Mouse (Mus musculus) gastrocnemius, postnatal 4 days (tissue): ENCODE results near the gene Zgrf1. TPM values are rescaled to one million over a fixed set of nuclear protein-coding genes. Genes with fewer than 3 reads are reported as not detected.

Experiments
- DNase-seq, 2 experiments: peaks; one replicate each; pipeline ENCODE4 v3.0.0; 2021 to 2022; ENCODE audit warnings: low spot score in 2 of 2, mixed read lengths in 2 of 2
- microRNA-seq: library from miRNA; unstranded; fragments of <30 nt; microRNA quantifications from one replicate; pipeline ENCODE4 v1.2.0, GENCODE M21; 2021
- total RNA-seq, 2 experiments: library from RNA; stranded (reverse); gene quantifications; 2 replicates each; pipeline ENCODE4 v1.2.3; 2021

Gene Zgrf1
- total RNA-seq, 2 experiments from 2014 or later = 6.3 to 8.0 TPM

GRCm38 (mm10) chr3:127639875-127640761 lies 86.8 kb downstream of the Zgrf1 start:
- peak in 1 of 2 experiments; percentile 59 for DNase-seq

GRCm38 (mm10) chr3:127640762-127641700 lies 87.7 kb downstream of the Zgrf1 start:
- DNase-seq = no peak

- no peak for DNase-seq
Measured at GRCm38 (mm10) chr3:127642211-127642610, 88.9 kb downstream of the Zgrf1 start.

- no peak for DNase-seq
Measured at GRCm38 (mm10) chr3:127646156-127646825, 93.0 kb downstream of the Zgrf1 start.

GRCm38 (mm10) chr3:127651742-127652653 lies 98.7 kb downstream of the Zgrf1 start:
- DNase-seq = no peak

- no peak for DNase-seq
Measured at GRCm38 (mm10) chr3:127660712-127661111, 107.4 kb downstream of the Zgrf1 start.

GRCm38 (mm10) chr3:127661646-127662531 lies 108.6 kb downstream of the Zgrf1 start:
- DNase-seq = no peak

Small RNAs within 50 kb of the gene (microRNA-seq; reads per million reads assigned to microRNA genes)
- gene Mir302a (0.63 reads per million), gene Mir302b (3.2 reads per million, percentile 9 among the genes with 10 or more reads in this experiment), gene Mir302c (not detected), gene Mir302d (0.63 reads per million), gene Mir367 (not detected)

Other genes starting within 250 kb of the Zgrf1 start
- 100 to 1,000 TPM; 231 to 258 TPM for gene Ank2, start 54.1 kb upstream of the Zgrf1 start, total RNA-seq
- gene Larp7, start 140 bp upstream of the Zgrf1 start, total RNA-seq = 10 to 100 TPM; 26.5 to 27.6 TPM
- not detected for gene Neurog2, start 79.6 kb downstream of the Zgrf1 start, total RNA-seq
- 1 to 10 TPM; 2.4 to 2.7 TPM for gene Alpk1, start 227.0 kb downstream of the Zgrf1 start, total RNA-seq
- 1 to 10 TPM; 1.6 to 2.0 TPM for gene Tifa, start 236.3 kb downstream of the Zgrf1 start, total RNA-seq